Mouse (Mus musculus) liver, postnatal 0 days (tissue): Measurements from ENCODE around the gene Vipr1. TPM values are rescaled to one million over a fixed set of nuclear protein-coding genes. Genes with fewer than 3 reads are reported as not detected.
"Not testable (repeated sequence)": the region's sequence is repeated elsewhere in the genome, so short reads cannot be mapped to it uniquely, and the experiment has no call there.

Source experiments
- ATAC-seq: fragments of 200-750 bp; cut with Nextera tagmentation; 2 replicates; pipeline ENCODE4 v1.8.0; 2017; ENCODE audit warnings: mild to moderate bottlenecking, moderate library complexity
- DNase-seq: peaks from one replicate; pipeline ENCODE4 v3.0.0-alpha.2; 2016
- H3K27ac ChIP-seq: fragments of 300-500 bp; sonication (generic); 2 replicates; pipeline ENCODE4 v1.5.1; 2014; ENCODE audit warnings: antibody characterized with exemption, moderate library complexity, mild to moderate bottlenecking, low read depth
- H3K27me3 ChIP-seq: fragments of 300-500 bp; sonication (generic); 2 replicates; pipeline ENCODE4 v1.6.1; 2014; ENCODE audit warnings: low read length, control low read depth, mixed read lengths; ENCODE audit not compliant: insufficient read depth
- H3K36me3 ChIP-seq: fragments of 300-500 bp; sonication (generic); replicated peaks from 2 replicates; pipeline ENCODE4 v1.6.1; 2014; ENCODE audit warnings: mild to moderate bottlenecking, control low read depth, low read length, moderate library complexity, mixed read lengths; ENCODE audit not compliant: insufficient read depth
- H3K4me1 ChIP-seq: fragments of 300-500 bp; sonication (generic); 2 replicates; pipeline ENCODE4 v1.6.1; 2014; ENCODE audit warnings: antibody characterized with exemption, mild to moderate bottlenecking, control low read depth; ENCODE audit not compliant: insufficient read depth
- H3K4me2 ChIP-seq: fragments of 300-500 bp; sonication (generic); 2 replicates; pipeline ENCODE4 v1.6.1; 2014; ENCODE audit warnings: low read depth, mild to moderate bottlenecking, low read length, moderate library complexity, mixed read lengths
- H3K4me3 ChIP-seq: fragments of 300-500 bp; sonication (generic); 2 replicates; pipeline ENCODE4 v1.5.1; 2014; ENCODE audit warnings: low read depth, low read length
- H3K9ac ChIP-seq: fragments of 300-500 bp; sonication (generic); replicated peaks from 2 replicates; pipeline ENCODE4 v1.6.1; 2014; ENCODE audit warnings: mild to moderate bottlenecking, moderate library complexity
- H3K9me3 ChIP-seq: fragments of 300-500 bp; sonication (generic); 2 replicates; pipeline ENCODE4 v1.6.1; 2016; ENCODE audit warnings: mild to moderate bottlenecking, control low read depth, low read length, mixed read lengths
- CTCF ChIP-seq: sonication (generic); IDR thresholded peaks from 2 replicates; pipeline ENCODE4 v1.5.1; 2016; ENCODE audit warnings: antibody characterized with exemption, low read depth
- EP300 ChIP-seq: IDR thresholded peaks from 2 replicates; pipeline ENCODE4 v1.6.1; 2016; ENCODE audit warnings: antibody characterized with exemption, low read depth, mild to moderate bottlenecking
- WGBS: fragments of 180-500 bp; shearing (Covaris S2); extraction: QIAGEN DNeasy Blood & Tissue Kit; methylation state at CpG from one replicate; pipeline ENCODE4 v1.1.7; 2014; ENCODE audit not compliant: insufficient replicate concordance; 5-methylcytosine and 5-hydroxymethylcytosine counted together
- polyA plus RNA-seq: library from polyadenylated mRNA; unstranded; fragments of >200 nt; fragmentation: Nextera tagmentation; extraction: Ambion mirVana; gene quantifications from 2 replicates; pipeline ENCODE4 v1.2.1, GENCODE M21; 2015

Gene Vipr1
- polyA plus RNA-seq: 3.1 and 3.4 TPM in 2 replicates

- under 1% methylated on average over 51 of the region's 79 CpGs for WGBS
- peak; percentile 77 for DNase-seq
- peaks cover 13% of the 10 kb centered on the region for H3K4me1 ChIP-seq
- H3K27ac ChIP-seq: no peak within 1 kb of the TSS
- H3K36me3 ChIP-seq: no peaks in the 10 kb centered on the region
- TF ChIP-seq EP300: no peak
- TF ChIP-seq CTCF: no peak
- H3K27me3 ChIP-seq: peaks cover 53% of the 10 kb centered on the region
- peak within 1 kb of the TSS; percentile 75 for H3K4me2 ChIP-seq
- ATAC-seq: peak; percentile 90
- peak within 1 kb of the TSS; percentile 34; the same call in 1 of the 2 replicates for H3K9ac ChIP-seq
- peak within 1 kb of the TSS; percentile 45 for H3K4me3 ChIP-seq
- no peaks in the 10 kb centered on the region for H3K9me3 ChIP-seq
These were observed at the start of gene Vipr1 for GRCm38 (mm10) chr9:121642401-121643181. Gene Vipr1 (plus strand): TSS chr9:121642716.

DNA sequence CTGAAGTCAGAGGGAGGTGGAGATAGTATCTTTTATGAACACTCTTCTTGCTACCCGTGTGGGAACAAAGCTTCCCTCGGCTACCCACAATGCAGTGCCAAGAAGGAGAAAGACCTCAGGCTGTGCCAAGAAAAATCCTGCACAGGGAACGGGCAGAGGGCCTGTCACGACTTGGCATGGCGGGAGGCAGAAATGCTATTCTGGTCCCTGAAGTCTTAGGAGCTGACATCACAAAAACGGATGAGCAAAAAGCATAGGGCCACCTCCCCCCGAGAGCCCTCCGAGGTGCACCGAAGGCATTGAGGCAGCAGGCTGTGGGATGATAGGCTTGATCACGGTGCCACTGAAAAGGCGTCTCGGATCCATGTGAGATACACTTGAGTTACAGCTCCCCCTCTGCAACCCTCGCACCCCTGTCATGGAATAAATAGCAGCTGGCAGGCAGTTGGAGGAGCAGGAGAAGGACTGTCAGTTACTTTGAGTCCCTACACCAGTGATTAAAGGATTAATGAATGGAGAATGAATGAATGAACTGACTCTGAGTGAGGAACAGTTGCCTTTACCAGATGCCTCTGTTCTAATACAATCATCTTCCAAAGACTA is 49.5 kb upstream of the Vipr1 start:
- no peak overlapping the region for H3K9ac ChIP-seq
- H3K27ac ChIP-seq: no peak overlapping the region
- DNase-seq: no peak
- H3K9me3 ChIP-seq: peaks cover 6% of the 10 kb centered on the region; the same call in 1 of the 2 replicates
- H3K27me3 ChIP-seq: no peaks in the 10 kb centered on the region
- ATAC-seq: no peak
- TF ChIP-seq CTCF (no peak), EP300 (no peak)
- 73% methylated on average over 13 of the region's 13 CpGs for WGBS
- H3K36me3 ChIP-seq: no peaks in the 10 kb centered on the region
- no peaks in the 10 kb centered on the region for H3K4me1 ChIP-seq
- no peak overlapping the region for H3K4me2 ChIP-seq
- H3K4me3 ChIP-seq: no peak overlapping the region

DNA sequence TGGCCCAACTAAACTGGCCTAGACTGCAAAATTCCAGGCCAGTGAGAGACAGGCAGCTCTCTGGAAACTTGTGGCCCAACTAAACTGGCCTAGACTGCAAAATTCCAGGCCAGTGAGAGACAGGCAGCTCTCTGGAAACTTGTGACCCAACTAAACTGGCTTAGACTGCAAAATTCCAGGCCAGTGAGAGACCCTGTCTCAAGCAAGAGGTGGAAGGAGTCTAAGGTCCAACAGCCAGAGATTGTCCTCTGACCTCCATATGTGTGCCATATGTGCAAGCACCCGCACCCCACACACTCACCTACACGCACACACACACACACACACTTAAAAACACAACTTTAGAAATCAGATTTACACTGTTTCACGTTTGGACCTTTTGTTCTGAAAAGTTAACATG is 48.7 kb upstream of the Vipr1 start:
- not testable (repeated sequence) for H3K9ac ChIP-seq, H3K4me2 ChIP-seq, DNase-seq, H3K4me3 ChIP-seq, H3K27me3 ChIP-seq, ATAC-seq, H3K9me3 ChIP-seq, H3K4me1 ChIP-seq, H3K36me3 ChIP-seq, H3K27ac ChIP-seq
- WGBS: 61% methylated on average over 3 of the region's 3 CpGs

- ATAC-seq (no peak), DNase-seq (no peak)
- no peaks in the 10 kb centered on the region for H3K36me3 ChIP-seq
- no peak for TF ChIP-seq EP300
- no peak for TF ChIP-seq CTCF
- 60% methylated on average over 4 of the region's 4 CpGs for WGBS
- H3K4me1 ChIP-seq: no peaks in the 10 kb centered on the region
- no peak overlapping the region for H3K27ac ChIP-seq
- no peaks in the 10 kb centered on the region for H3K27me3 ChIP-seq
- no peak overlapping the region for H3K4me3 ChIP-seq
- H3K9ac ChIP-seq: no peak overlapping the region
- H3K9me3 ChIP-seq: no peaks in the 10 kb centered on the region
- H3K4me2 ChIP-seq: no peak overlapping the region
These were observed 47.7 kb upstream of the Vipr1 start for GRCm38 (mm10) chr9:121594771-121595170.

DNA sequence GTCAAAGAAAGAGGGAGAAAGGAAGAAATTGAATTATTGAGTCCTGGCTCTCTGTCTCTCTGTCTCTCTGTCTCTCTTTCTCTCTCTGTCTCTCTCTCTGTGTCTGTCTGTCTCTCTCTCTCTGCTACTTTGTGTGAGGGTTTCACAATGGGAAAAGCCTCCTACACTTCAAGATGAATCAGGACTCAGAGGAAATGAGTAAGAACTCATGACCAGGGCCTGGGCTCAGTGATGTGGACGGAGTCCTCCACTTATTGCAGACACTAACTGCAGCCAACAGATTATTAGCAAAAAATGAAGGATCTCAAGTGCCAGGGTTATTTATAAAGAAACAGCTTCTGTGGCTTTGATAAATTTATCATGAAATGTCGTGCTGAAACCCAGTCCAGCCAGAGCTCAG is 44.4 kb upstream of the Vipr1 start:
- Histone ChIP-seq H3K4me1 (no peaks in the 10 kb centered on the region), H3K27ac (no peak overlapping the region), H3K27me3 (no peaks in the 10 kb centered on the region), H3K9me3 (no peaks in the 10 kb centered on the region), H3K36me3 (no peaks in the 10 kb centered on the region), H3K4me3 (no peak overlapping the region), H3K4me2 (no peak overlapping the region), H3K9ac (no peak overlapping the region)
- DNase-seq (no peak), ATAC-seq (no peak)
- TF ChIP-seq EP300 (no peak), CTCF (no peak)
- 53% methylated on average over 2 of the region's 2 CpGs for WGBS

DNA sequence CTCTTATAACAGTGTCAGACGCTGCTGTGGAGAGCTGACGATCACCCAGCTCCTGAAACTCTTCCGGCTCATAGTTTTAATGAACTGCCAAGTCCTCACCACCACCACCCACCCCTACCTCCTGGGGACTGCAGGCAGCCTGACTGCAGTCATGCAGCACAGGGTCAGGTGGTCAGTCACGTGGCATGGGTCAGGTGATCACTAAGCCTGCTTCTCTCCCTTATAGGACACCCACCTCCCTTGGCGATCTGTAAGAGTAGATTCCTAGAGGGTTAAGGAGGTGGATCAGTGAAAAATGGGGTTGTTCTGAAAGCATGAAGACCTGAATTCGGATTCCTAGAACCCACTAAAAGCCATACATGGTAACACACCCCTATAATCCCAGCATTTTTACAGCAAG is 43.0 kb upstream of the Vipr1 start:
- Histone ChIP-seq H3K36me3 (no peaks in the 10 kb centered on the region), H3K4me2 (no peak overlapping the region), H3K9ac (no peak overlapping the region), H3K4me3 (no peak overlapping the region), H3K27ac (no peak overlapping the region), H3K4me1 (no peaks in the 10 kb centered on the region), H3K27me3 (no peaks in the 10 kb centered on the region), H3K9me3 (no peaks in the 10 kb centered on the region)
- DNase-seq (no peak), ATAC-seq (no peak)
- 71% methylated on average over 6 of the region's 6 CpGs for WGBS
- TF ChIP-seq EP300: no peak
- TF ChIP-seq CTCF: no peak
